Comparison of ENCODE assay signal across 9 mouse cellular contexts in genomic region chr11:88692374-88692773, GRCm38 (mm10). TPM values are rescaled to one million over a fixed set of nuclear protein-coding genes. Genes with fewer than 3 reads are reported as not detected.
DNase-seq lines count a peak whose midpoint lies in the region; ATAC-seq lines count a peak whose summit lies in the region.
"Had no signal": no experiment of that assay in that cellular context is flagged by ENCODE, and none has a peak within 500 bp of the region (broad histone marks: within the 10 kb centered on the region; RNA-seq: fewer than 3 reads in every experiment).

No protein-coding gene starts in this region.

- no peak overlapping the region for H3K4me2 ChIP-seq in heart, embryonic 11.5 days
- H3K4me2 ChIP-seq: liver, embryonic 13.5 days had no signal

- peak; percentile 62; the same call in 1 of the 2 replicates for ATAC-seq in heart, embryonic 11.5 days (replicated peaks; ENCODE audit: insufficient number of reproducible peaks, low FRiP score, low TSS enrichment)
- peak; percentile 84 for ATAC-seq in megakaryocyte progenitor cell, adult 5-6 weeks (replicated peaks; ENCODE audit: poor library complexity)

- intact Hi-C loops in left cerebral cortex, postnatal 25 days (cut with DNase I): no loop called here

- no peaks in the 10 kb centered on the region for H3K27me3 ChIP-seq in heart, embryonic 11.5 days (ENCODE audit: control insufficient read depth, insufficient read depth, low read length)
- H3K27me3 ChIP-seq: liver, embryonic 13.5 days had no signal

- no peak overlapping the region for H3K9ac ChIP-seq in heart, embryonic 11.5 days (ENCODE audit: low read depth, low read length)
- H3K9ac ChIP-seq: liver, embryonic 13.5 days had no signal

- H3K4me3 ChIP-seq in heart, embryonic 11.5 days (ENCODE audit: low read depth, low read length): no peak overlapping the region
- H3K4me3 ChIP-seq: liver, embryonic 13.5 days had no signal

- H3K27ac ChIP-seq in heart, embryonic 11.5 days (ENCODE audit: low read depth, low read length): peak overlapping the region; percentile 73
- H3K27ac ChIP-seq: liver, embryonic 13.5 days had no signal

- H3K36me3 ChIP-seq in heart, embryonic 11.5 days (ENCODE audit: control insufficient read depth, insufficient read depth, low read length): peaks cover 4% of the 10 kb centered on the region

- H3K9me3 ChIP-seq in heart, embryonic 11.5 days (replicated peaks; ENCODE audit: control insufficient read depth, low read length): no peaks in the 10 kb centered on the region
- H3K9me3 ChIP-seq: liver, embryonic 13.5 days had no signal

- WGBS in heart, embryonic 11.5 days (ENCODE audit: insufficient replicate concordance): 20% methylated on average over 7 of the region's 10 CpGs

- H3K4me1 ChIP-seq in heart, embryonic 11.5 days (ENCODE audit: control insufficient read depth, insufficient read depth, low read length): peaks cover 68% of the 10 kb centered on the region

- peak; percentile 58 for DNase-seq in CD4-positive, CD25-positive, alpha-beta regulatory T cell, adult 2 months (ENCODE audit: low read depth, low spot score)
- peak; percentile 90 for DNase-seq in adrenal gland, adult 2 months
- DNase-seq in left cerebral cortex, postnatal 25 days (ENCODE audit: low spot score in 2 of 2): no peak
- no peak for DNase-seq in cerebellum, adult 8-10 months
- DNase-seq in cerebellum, adult 18-20 months: no peak
- DNase-seq in kidney, postnatal 14 days: no peak
- DNase-seq: liver, embryonic 13.5 days had no signal

RNA-seq across cellular contexts. Expression of gene Msi2, which starts 25.9 kb away (rescaled TPM):
- total RNA-seq in adrenal gland, adult 2 months (2021): 100 to 1,000 TPM; 205 to 214 TPM
- 39.1 and 40.3 TPM in 2 replicates for polyA plus RNA-seq in adrenal gland, adult 2 months (2012; rRNA removed)
- 15.3 and 18.4 TPM in 2 replicates for polyA plus RNA-seq in heart, embryonic 11.5 days (2014; fragmentation: Nextera tagmentation; extraction: Ambion mirVana)
- total RNA-seq in megakaryocyte progenitor cell, adult 5-6 weeks (2015): 28.2 and 35.4 TPM in 2 replicates
- total RNA-seq in megakaryocyte progenitor cell, adult 5-6 weeks (2017): 46.6 and 86.4 TPM in 2 replicates
- 100 to 1,000 TPM; 116 to 123 TPM for total RNA-seq in left cerebral cortex, postnatal 25 days (2021)

Comparison
In these comparisons a context has a peak if more than half of its experiments do, and no peak if none do; other contexts are left out.
1. DNase-seq: peak in CD4-positive, CD25-positive, alpha-beta regulatory T cell, adult 2 months (single experiment) and adrenal gland, adult 2 months (single experiment); none in left cerebral cortex, postnatal 25 days (0 of 2), cerebellum, adult 8-10 months (single experiment), cerebellum, adult 18-20 months (0 of 2) and kidney, postnatal 14 days (single experiment).